Mouse (Mus musculus) effector memory CD4-positive, alpha-beta T cell, adult 7 months (primary cell): ENCODE data around the gene Lnx2. TPM values are rescaled to one million over a fixed set of nuclear protein-coding genes. Genes with fewer than 3 reads are reported as not detected.

Experiments
- polyA plus RNA-seq: library from polyadenylated mRNA; unstranded; fragments of 100-300 nt; shearing (Covaris generic); gene quantifications from one replicate; pipeline ENCODE4 v1.2.1, GENCODE M21; 2017

Gene Lnx2
- 79.5 TPM for polyA plus RNA-seq

GRCm38 (mm10) chr5:147076026-147076798 is at the start of gene Lnx2:
Gene Lnx2 (minus strand): TSS chr5:147076586.

GRCm38 (mm10) chr5:147076799-147077165 is 396 bp upstream of the Lnx2 start, which contains the start of gene Polr1d:
Gene Polr1d (plus strand): TSS chr5:147077050.

Other genes starting within 250 kb of the Lnx2 start
- gene Rpl21, start 243.7 kb downstream of the Lnx2 start, polyA plus RNA-seq, result 419 TPM
- gene Rasl11a, start 231.5 kb downstream of the Lnx2 start, polyA plus RNA-seq, result 15.8 TPM
- gene Gtf3a, start 127.9 kb downstream of the Lnx2 start, polyA plus RNA-seq, result 49.7 TPM
- gene Mtif3, start 112.8 kb downstream of the Lnx2 start, polyA plus RNA-seq, result 19.5 TPM
- 184 TPM for gene Polr1d, start 464 bp upstream of the Lnx2 start, polyA plus RNA-seq
- not detected for gene Gsx1, start 112.1 kb upstream of the Lnx2 start, polyA plus RNA-seq
- gene Pdx1, start 193.4 kb upstream of the Lnx2 start, polyA plus RNA-seq, result not detected
- not detected for gene Cdx2, start 230.7 kb upstream of the Lnx2 start, polyA plus RNA-seq
- not detected for gene Urad, start 245.9 kb upstream of the Lnx2 start, polyA plus RNA-seq